Mouse (Mus musculus) layer of hippocampus, adult 2 months (tissue): ENCODE results near the gene Bsx. TPM values are rescaled to one million over a fixed set of nuclear protein-coding genes. Genes with fewer than 3 reads are reported as not detected.

ENCODE experiments used
- DNase-seq, 2 experiments: peaks; one replicate each; pipeline ENCODE4 v3.0.0; 2022; ENCODE audit warnings: low spot score in 2 of 2
- H3K27ac ChIP-seq: fragments of 200-600 bp; 2 replicates; pipeline ENCODE4 v1.8.1; 2022
- H3K4me3 ChIP-seq: fragments of 200-600 bp; 2 replicates; pipeline ENCODE4 v1.8.1; 2022; ENCODE audit warnings: mild to moderate bottlenecking
- CTCF ChIP-seq: fragments of 200-600 bp; conservative IDR thresholded peaks from 2 replicates; pipeline ENCODE4 v1.8.1; 2022; ENCODE audit warnings: antibody characterized with exemption, mild to moderate bottlenecking, moderate library complexity
- total RNA-seq, 2 experiments: library from RNA; stranded (reverse); gene quantifications; 2 replicates each; pipeline ENCODE4 v1.2.3; 2021

Gene Bsx
- total RNA-seq, 2 experiments from 2014 or later = not detected

GRCm38 (mm10) chr9:40875431-40875830, 1.5 kb downstream of the Bsx start:
- Histone ChIP-seq H3K4me3 (no peak overlapping the region), H3K27ac (no peak overlapping the region)
- no peak for DNase-seq
- TF ChIP-seq CTCF = no peak

GRCm38 (mm10) chr9:40876164-40876563, 2.2 kb downstream of the Bsx start:
- TF ChIP-seq CTCF = no peak
- DNase-seq = no peak
- no peak overlapping the region for H3K4me3 ChIP-seq
- H3K27ac ChIP-seq = no peak overlapping the region

GRCm38 (mm10) chr9:40876693-40877092, 2.8 kb downstream of the Bsx start:
- no peak overlapping the region for H3K4me3 ChIP-seq
- DNase-seq = no peak
- TF ChIP-seq CTCF = no peak
- no peak overlapping the region for H3K27ac ChIP-seq

GRCm38 (mm10) chr9:40877146-40877880, 3.4 kb downstream of the Bsx start:
- no peak for DNase-seq
- Histone ChIP-seq H3K4me3 (no peak overlapping the region), H3K27ac (no peak overlapping the region)
- TF ChIP-seq CTCF = no peak

- H3K27ac ChIP-seq = no peak overlapping the region
- DNase-seq = no peak
- H3K4me3 ChIP-seq = no peak overlapping the region
- no peak for TF ChIP-seq CTCF
Observed at GRCm38 (mm10) chr9:40877881-40878235, 3.9 kb downstream of the Bsx start.

- no peak for TF ChIP-seq CTCF
- no peak for DNase-seq
- H3K27ac ChIP-seq = no peak overlapping the region
Observed at GRCm38 (mm10) chr9:40878291-40878945, 4.5 kb downstream of the Bsx start.

GRCm38 (mm10) chr9:40878998-40879397, 5.1 kb downstream of the Bsx start:
- no peak overlapping the region for H3K4me3 ChIP-seq
- DNase-seq = no peak

More at GRCm38 (mm10) chr9:40878291-40878945, 4.5 kb downstream of the Bsx start:
- H3K4me3 ChIP-seq = no peak overlapping the region

GRCm38 (mm10) chr9:40885669-40886068, 11.7 kb downstream of the Bsx start:
- no peak overlapping the region for H3K4me3 ChIP-seq
- no peak for TF ChIP-seq CTCF
- no peak for DNase-seq
- H3K27ac ChIP-seq = no peak overlapping the region

More at GRCm38 (mm10) chr9:40878998-40879397, 5.1 kb downstream of the Bsx start:
- no peak overlapping the region for H3K27ac ChIP-seq
- TF ChIP-seq CTCF = no peak

- H3K4me3 ChIP-seq = no peak overlapping the region
- no peak overlapping the region for H3K27ac ChIP-seq
- TF ChIP-seq CTCF = no peak
- DNase-seq = no peak
Observed at GRCm38 (mm10) chr9:40889389-40889788, 15.5 kb downstream of the Bsx start.

GRCm38 (mm10) chr9:40892456-40892855, 18.5 kb downstream of the Bsx start:
- DNase-seq = no peak
- Histone ChIP-seq H3K27ac (no peak overlapping the region), H3K4me3 (no peak overlapping the region)
- TF ChIP-seq CTCF = no peak

- Histone ChIP-seq H3K4me3 (no peak overlapping the region), H3K27ac (no peak overlapping the region)
- TF ChIP-seq CTCF = no peak
- DNase-seq = no peak
Observed at GRCm38 (mm10) chr9:40907413-40907812, 33.5 kb downstream of the Bsx start.

- no peak for DNase-seq
- TF ChIP-seq CTCF = no peak
- Histone ChIP-seq H3K27ac (no peak overlapping the region), H3K4me3 (no peak overlapping the region)
Observed at GRCm38 (mm10) chr9:40908411-40908810, 34.5 kb downstream of the Bsx start.

GRCm38 (mm10) chr9:40908915-40909314, 35.0 kb downstream of the Bsx start:
- H3K27ac ChIP-seq = no peak overlapping the region
- DNase-seq = no peak
- no peak for TF ChIP-seq CTCF
- H3K4me3 ChIP-seq = no peak overlapping the region

GRCm38 (mm10) chr9:40917871-40918613, 44.1 kb downstream of the Bsx start:
- no peak for TF ChIP-seq CTCF
- Histone ChIP-seq H3K27ac (no peak overlapping the region), H3K4me3 (no peak overlapping the region)
- no peak for DNase-seq
